Mouse (Mus musculus) hindbrain, embryonic 15.5 days (tissue): ENCODE measurements around the gene Col4a3. TPM values are rescaled to one million over a fixed set of nuclear protein-coding genes. Genes with fewer than 3 reads are reported as not detected.
A peak's percentile ranks its signal among the peaks of the same experiment; 100 is the strongest.

Experiments used
- ATAC-seq: fragments of 200-750 bp; cut with Nextera tagmentation; 2 replicates; pipeline ENCODE4 v1.8.0; 2017; ENCODE audit warnings: low read depth, moderate number of reproducible peaks, moderate TSS enrichment; ENCODE audit not compliant: low FRiP score
- H3K27ac ChIP-seq: fragments of 300-500 bp; sonication (generic); replicated peaks from 2 replicates; pipeline ENCODE4 v1.5.1; 2015; ENCODE audit warnings: mild to moderate bottlenecking, inconsistent platforms
- H3K27me3 ChIP-seq: fragments of 300-500 bp; sonication (generic); 2 replicates; pipeline ENCODE4 v1.6.1; 2015; ENCODE audit warnings: control low read depth, inconsistent platforms
- H3K36me3 ChIP-seq: fragments of 300-500 bp; sonication (generic); 2 replicates; pipeline ENCODE4 v1.6.1; 2015; ENCODE audit warnings: control low read depth, inconsistent platforms
- H3K4me1 ChIP-seq: fragments of 300-500 bp; sonication (generic); replicated peaks from 2 replicates; pipeline ENCODE4 v1.6.1; 2015; ENCODE audit warnings: control low read depth, inconsistent platforms
- H3K4me2 ChIP-seq: fragments of 300-500 bp; sonication (generic); 2 replicates; pipeline ENCODE4 v1.6.1; 2015; ENCODE audit warnings: moderate library complexity, mild to moderate bottlenecking, inconsistent platforms
- H3K4me3 ChIP-seq: fragments of 300-500 bp; sonication (generic); 2 replicates; pipeline ENCODE4 v1.5.1; 2015; ENCODE audit warnings: mild to moderate bottlenecking, inconsistent platforms
- H3K9ac ChIP-seq: fragments of 300-500 bp; sonication (generic); 2 replicates; pipeline ENCODE4 v1.6.1; 2015; ENCODE audit warnings: inconsistent platforms
- H3K9me3 ChIP-seq: fragments of 300-500 bp; sonication (generic); 2 replicates; pipeline ENCODE4 v1.6.1; 2016; ENCODE audit warnings: control low read depth, inconsistent platforms
- WGBS: fragments of 180-500 bp; shearing (Covaris S2); methylation state at CpG from one replicate; pipeline ENCODE4 v1.1.7; 2015; 5-methylcytosine and 5-hydroxymethylcytosine counted together
- polyA plus RNA-seq: library from polyadenylated mRNA; unstranded; fragments of >200 nt; fragmentation: Nextera tagmentation; extraction: Ambion mirVana; gene quantifications from 2 replicates; pipeline ENCODE4 v1.2.1, GENCODE M21; 2015

The Col4a3 gene
- polyA plus RNA-seq, 1 experiment from 2014 or later: 0.26 TPM

DNA sequence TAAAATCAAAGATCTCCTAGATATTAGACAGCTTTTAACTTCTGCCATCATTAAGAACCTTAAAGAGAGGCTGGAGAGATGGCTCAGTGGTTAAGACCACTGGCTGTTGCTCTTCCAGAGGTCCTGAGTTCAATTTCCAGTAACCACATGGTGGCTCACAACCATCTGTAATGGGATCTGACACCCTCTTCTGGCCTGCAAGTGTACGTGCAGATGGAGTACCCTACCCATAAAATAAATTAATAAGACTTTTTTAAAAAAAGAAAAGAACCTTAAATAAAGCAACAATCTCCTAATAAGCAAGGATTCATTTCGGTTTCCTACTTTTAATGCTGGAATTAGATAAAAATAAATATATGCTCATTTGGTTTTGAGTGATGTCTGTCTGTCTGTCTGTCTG lies 51.7 kb downstream of the Col4a3 start:
- Histone ChIP-seq H3K9ac (no peak overlapping the region), H3K4me2 (no peak overlapping the region), H3K36me3 (no peaks in the 10 kb centered on the region), H3K4me3 (no peak overlapping the region), H3K27ac (no peak overlapping the region), H3K9me3 (no peaks in the 10 kb centered on the region), H3K4me1 (no peaks in the 10 kb centered on the region; the same call in 1 of the 2 replicates), H3K27me3 (0 out of 2 replicates have a peak, but pooled peaks cover 3% of the 10 kb centered on the region)
- WGBS: 84% methylated on average over 2 of the region's 2 CpGs
- no peak for ATAC-seq

DNA sequence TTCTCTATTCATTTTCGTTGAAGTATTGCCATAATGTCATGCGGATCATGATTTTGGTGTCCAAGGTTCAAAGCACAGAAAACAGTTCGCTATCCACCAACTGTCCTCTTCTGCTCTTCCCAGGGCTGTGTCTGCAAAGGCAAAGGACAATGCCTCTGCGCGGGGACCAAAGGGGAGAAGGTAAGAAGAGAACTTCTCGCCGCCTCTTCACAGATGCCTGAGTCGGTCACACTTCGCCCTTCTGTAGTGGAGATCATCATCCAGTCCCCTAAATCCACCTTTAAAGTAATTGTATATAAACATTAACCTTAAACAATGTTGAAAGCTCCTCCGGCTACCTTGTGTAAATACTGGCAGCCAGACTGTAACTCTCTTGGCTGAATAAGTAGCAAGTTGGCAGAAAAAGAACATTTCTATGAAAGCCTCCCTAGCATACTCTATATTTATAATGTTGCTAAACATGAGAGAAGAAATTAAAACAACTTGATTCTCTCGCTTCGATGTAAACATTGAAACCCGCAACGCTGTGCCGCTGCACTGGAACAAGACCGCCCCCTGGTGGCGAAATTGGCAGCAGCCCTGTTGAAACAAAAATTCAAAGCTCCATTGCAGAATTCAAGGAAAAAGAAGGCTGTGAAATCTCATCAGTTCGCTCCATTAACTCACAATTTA lies 54.7 kb downstream of the Col4a3 start:
- peak overlapping the region; percentile 29 for H3K4me3 ChIP-seq

GRCm38 (mm10) chr1:82647989-82648388 lies 61.3 kb downstream of the Col4a3 start:
- Histone ChIP-seq H3K36me3 (no peaks in the 10 kb centered on the region), H3K27me3 (no peaks in the 10 kb centered on the region), H3K27ac (no peak overlapping the region), H3K4me3 (no peak overlapping the region), H3K4me1 (no peaks in the 10 kb centered on the region), H3K9me3 (no peaks in the 10 kb centered on the region), H3K9ac (no peak overlapping the region), H3K4me2 (no peak overlapping the region)
- no peak for ATAC-seq
- WGBS: 72% methylated on average over 10 of the region's 10 CpGs

More for the DNA sequence above, 54.7 kb downstream of the Col4a3 start:
- 0 out of 2 replicates have a peak, but pooled peaks cover 3% of the 10 kb centered on the region for H3K27me3 ChIP-seq
- no peaks in the 10 kb centered on the region for H3K36me3 ChIP-seq
- H3K4me1 ChIP-seq: no peaks in the 10 kb centered on the region; the same call in 1 of the 2 replicates
- ATAC-seq: no peak
- H3K9me3 ChIP-seq: no peaks in the 10 kb centered on the region
- H3K4me2 ChIP-seq: peak overlapping the region; percentile 51
- WGBS: 36% methylated on average over 18 of the region's 18 CpGs
- H3K27ac ChIP-seq: no peak overlapping the region
- no peak overlapping the region for H3K9ac ChIP-seq

DNA sequence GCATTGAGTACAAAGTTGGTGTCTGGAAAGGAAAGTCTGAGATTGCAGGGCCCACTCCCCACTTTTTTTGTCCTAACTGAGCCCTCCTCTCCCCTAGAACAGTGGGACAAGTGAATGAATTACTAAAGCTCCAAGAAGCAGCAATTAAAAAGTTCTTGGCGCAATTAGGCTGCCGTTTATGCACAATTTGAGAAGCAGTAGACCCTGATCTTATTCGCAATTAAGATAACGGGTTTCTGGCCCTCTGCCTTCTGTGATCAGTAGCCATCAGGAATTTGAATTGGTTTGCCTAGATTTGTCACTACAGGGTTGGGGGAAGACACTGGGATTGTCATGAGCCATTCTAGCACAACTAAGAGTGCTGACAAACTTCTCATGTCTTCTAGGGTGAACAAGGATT lies 64.1 kb downstream of the Col4a3 start:
- Histone ChIP-seq H3K9ac (no peak overlapping the region), H3K36me3 (no peaks in the 10 kb centered on the region), H3K27ac (no peak overlapping the region), H3K4me3 (no peak overlapping the region), H3K4me1 (no peaks in the 10 kb centered on the region), H3K9me3 (no peaks in the 10 kb centered on the region), H3K4me2 (no peak overlapping the region), H3K27me3 (no peaks in the 10 kb centered on the region)
- 74% methylated on average over 4 of the region's 4 CpGs for WGBS
- no peak for ATAC-seq

DNA sequence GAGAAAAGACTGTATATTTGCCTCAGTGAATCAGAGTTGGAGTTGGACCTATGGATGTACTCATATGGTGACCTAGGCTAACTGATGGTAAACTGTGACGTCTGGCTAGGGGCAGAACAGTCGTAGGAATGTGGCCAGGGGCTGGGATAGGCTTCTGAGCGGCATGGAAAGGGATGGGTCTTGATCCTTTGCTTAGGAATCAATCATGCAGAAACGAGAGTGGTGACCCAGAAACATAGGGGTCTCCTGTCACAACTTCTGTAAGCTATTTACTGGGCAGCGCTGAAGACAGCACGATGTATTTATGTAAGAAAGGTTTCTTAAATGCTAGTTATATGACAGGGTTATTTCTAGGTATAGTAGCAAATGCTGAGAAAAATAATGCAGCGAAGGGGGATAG lies 67.3 kb downstream of the Col4a3 start:
- WGBS: 41% methylated on average over 7 of the region's 7 CpGs
- no peaks in the 10 kb centered on the region for H3K27me3 ChIP-seq
- no peak for ATAC-seq
- H3K36me3 ChIP-seq: no peaks in the 10 kb centered on the region
- no peak overlapping the region for H3K4me3 ChIP-seq
- no peak overlapping the region for H3K4me2 ChIP-seq
- H3K27ac ChIP-seq: no peak overlapping the region
- no peaks in the 10 kb centered on the region for H3K4me1 ChIP-seq
- no peaks in the 10 kb centered on the region for H3K9me3 ChIP-seq
- H3K9ac ChIP-seq: no peak overlapping the region

GRCm38 (mm10) chr1:82656452-82656851 lies 69.7 kb downstream of the Col4a3 start:
- Histone ChIP-seq H3K4me1 (no peaks in the 10 kb centered on the region), H3K27me3 (no peaks in the 10 kb centered on the region), H3K27ac (no peak overlapping the region), H3K4me3 (no peak overlapping the region), H3K36me3 (no peaks in the 10 kb centered on the region), H3K9me3 (no peaks in the 10 kb centered on the region), H3K4me2 (no peak overlapping the region), H3K9ac (no peak overlapping the region)
- 58% methylated on average over 3 of the region's 3 CpGs for whole genome bisulfite sequencing
- no peak for ATAC-seq

GRCm38 (mm10) chr1:82662269-82662668 lies 75.5 kb downstream of the Col4a3 start:
- no peak overlapping the region for H3K4me3 ChIP-seq
- no peak overlapping the region for H3K9ac ChIP-seq
- H3K27me3 ChIP-seq: no peaks in the 10 kb centered on the region
- 91% methylated on average over 2 of the region's 2 CpGs for WGBS
- H3K27ac ChIP-seq: no peak overlapping the region
- no peaks in the 10 kb centered on the region for H3K9me3 ChIP-seq
- no peaks in the 10 kb centered on the region for H3K36me3 ChIP-seq
- ATAC-seq: no peak
- no peaks in the 10 kb centered on the region for H3K4me1 ChIP-seq
- no peak overlapping the region for H3K4me2 ChIP-seq

DNA sequence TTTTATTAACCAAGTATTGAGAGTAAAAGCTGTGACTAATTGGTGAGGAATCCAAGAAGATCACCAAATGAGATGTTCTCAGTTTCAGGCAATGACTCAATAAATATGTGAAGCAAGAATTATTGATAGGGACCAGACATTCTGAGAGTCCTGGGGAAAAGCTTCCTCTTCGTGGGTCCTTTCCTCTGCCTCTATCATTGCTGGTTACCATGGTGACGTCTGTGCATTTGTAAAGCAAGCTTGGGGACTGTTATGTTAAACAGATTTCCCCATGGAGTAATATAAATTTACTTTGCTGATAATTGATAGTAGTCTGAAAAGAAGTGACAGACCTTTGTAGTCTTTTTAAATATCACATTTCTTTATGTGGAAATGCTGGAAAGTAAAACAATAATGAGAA lies 76.8 kb downstream of the Col4a3 start:
- ATAC-seq: no peak
- Histone ChIP-seq H3K36me3 (no peaks in the 10 kb centered on the region), H3K4me2 (no peak overlapping the region), H3K4me1 (no peaks in the 10 kb centered on the region), H3K9ac (no peak overlapping the region), H3K4me3 (no peak overlapping the region), H3K27ac (no peak overlapping the region), H3K9me3 (no peaks in the 10 kb centered on the region), H3K27me3 (no peaks in the 10 kb centered on the region)
- 11% methylated on average over 2 of the region's 2 CpGs for WGBS

GRCm38 (mm10) chr1:82686328-82686727 lies 99.6 kb downstream of the Col4a3 start:
- no peak for ATAC-seq
- H3K4me2 ChIP-seq: no peak overlapping the region
- WGBS: 88% methylated on average over 5 of the region's 5 CpGs
- no peaks in the 10 kb centered on the region for H3K9me3 ChIP-seq
- no peak overlapping the region for H3K4me3 ChIP-seq
- H3K9ac ChIP-seq: no peak overlapping the region
- H3K4me1 ChIP-seq: no peaks in the 10 kb centered on the region
- no peak overlapping the region for H3K27ac ChIP-seq
- H3K36me3 ChIP-seq: no peaks in the 10 kb centered on the region
- no peaks in the 10 kb centered on the region for H3K27me3 ChIP-seq

DNA sequence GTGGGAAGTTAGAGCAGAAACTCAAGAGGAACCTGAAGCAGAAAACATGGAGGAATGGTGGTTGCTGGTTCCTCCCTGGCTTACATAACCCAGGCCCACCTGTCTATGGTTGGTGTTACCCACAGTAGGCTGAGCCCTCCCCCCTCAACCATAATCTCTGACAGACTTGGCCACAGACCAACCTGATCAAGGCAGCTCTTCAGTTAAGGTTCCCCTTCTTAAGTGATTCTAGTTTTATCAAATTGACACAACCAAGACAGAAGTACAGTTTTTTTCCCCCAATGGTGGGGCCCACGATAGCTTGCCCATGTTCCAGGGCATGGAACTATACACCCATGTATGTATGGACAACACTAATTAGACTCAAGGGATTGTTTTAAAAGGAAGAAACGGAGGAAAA lies 100.1 kb downstream of the Col4a3 start:
- H3K36me3 ChIP-seq: no peaks in the 10 kb centered on the region
- ATAC-seq: no peak
- 94% methylated on average over 2 of the region's 2 CpGs for WGBS
- H3K9ac ChIP-seq: no peak overlapping the region
- no peak overlapping the region for H3K4me3 ChIP-seq
- no peak overlapping the region for H3K4me2 ChIP-seq
- no peaks in the 10 kb centered on the region for H3K4me1 ChIP-seq
- no peak overlapping the region for H3K27ac ChIP-seq
- no peaks in the 10 kb centered on the region for H3K9me3 ChIP-seq
- no peaks in the 10 kb centered on the region for H3K27me3 ChIP-seq

DNA sequence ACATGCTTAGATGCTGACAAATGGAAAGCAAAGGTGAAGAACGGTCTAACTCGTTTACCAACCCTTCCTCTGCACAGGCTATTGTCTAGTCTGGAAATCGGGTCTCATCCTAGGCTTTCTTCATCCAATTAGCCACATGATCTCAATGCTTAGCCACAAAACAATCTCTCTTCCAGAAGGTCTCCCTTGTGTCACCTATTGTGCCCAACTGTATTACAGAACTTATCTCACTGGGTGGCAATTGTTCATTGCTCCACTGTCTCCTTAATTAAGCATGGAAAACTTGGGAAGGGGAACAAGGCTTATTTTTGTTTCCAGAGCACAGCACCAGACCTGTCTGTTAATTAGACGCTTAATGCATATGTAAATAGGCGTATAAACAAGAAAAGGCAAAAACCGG lies 101.2 kb downstream of the Col4a3 start:
- Histone ChIP-seq H3K4me1 (no peaks in the 10 kb centered on the region), H3K9me3 (no peaks in the 10 kb centered on the region)

DNA sequence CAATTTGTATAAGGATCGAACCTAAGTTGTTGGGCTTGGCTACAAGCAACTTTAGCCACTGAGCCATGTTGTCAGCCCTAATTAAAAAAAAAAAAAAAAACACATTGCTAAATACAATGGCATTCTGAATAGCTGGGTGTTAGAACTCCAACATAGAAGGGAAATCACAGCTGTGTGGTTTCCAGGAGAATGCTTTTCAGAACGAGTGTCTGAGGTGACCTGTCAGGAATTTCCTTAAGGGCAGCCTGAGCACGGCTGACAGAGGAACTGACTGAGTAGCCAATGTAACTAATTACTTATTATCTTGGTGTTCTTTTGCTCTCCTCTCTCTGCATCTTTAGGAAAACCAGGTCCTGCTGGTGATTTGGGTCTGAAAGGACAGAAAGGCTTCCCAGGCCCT lies 109.2 kb downstream of the Col4a3 start:
- H3K4me3 ChIP-seq: no peak overlapping the region
- no peak overlapping the region for H3K4me2 ChIP-seq
- no peaks in the 10 kb centered on the region for H3K4me1 ChIP-seq
- H3K9me3 ChIP-seq: no peaks in the 10 kb centered on the region
- H3K9ac ChIP-seq: no peak overlapping the region
- H3K27ac ChIP-seq: no peak overlapping the region
- WGBS: 51% methylated on average over 3 of the region's 3 CpGs
- ATAC-seq: no peak
- H3K27me3 ChIP-seq: no peaks in the 10 kb centered on the region
- no peaks in the 10 kb centered on the region for H3K36me3 ChIP-seq

More for the DNA sequence above, 101.2 kb downstream of the Col4a3 start:
- ATAC-seq: no peak
- Histone ChIP-seq H3K27me3 (no peaks in the 10 kb centered on the region), H3K27ac (no peak overlapping the region), H3K9ac (no peak overlapping the region), H3K4me2 (no peak overlapping the region), H3K4me3 (no peak overlapping the region), H3K36me3 (no peaks in the 10 kb centered on the region)
- 39% methylated on average over 6 of the region's 6 CpGs for WGBS
